Mouse (Mus musculus): ENCODE results near the gene Sh3rf3.

- TF ChIP-seq ZC3H11A (IDR thresholded peaks at IDR 0.05; ENCODE audit: borderline replicate concordance, low read depth, low read length) = no peak
- TF ChIP-seq HCFC1 (IDR thresholded peaks at IDR 0.05; ENCODE audit: borderline replicate concordance, insufficient read depth, low read length) = no peak
These were observed 155.1 kb downstream of the Sh3rf3 start for GRCm38 (mm10) chr10:58968236-58968635.
